Comparison of ENCODE assay signal across 8 mouse cellular contexts in genomic region chr10:127738151-127738882, GRCm38 (mm10). TPM values are rescaled to one million over a fixed set of nuclear protein-coding genes. Genes with fewer than 3 reads are reported as not detected.
A peak's percentile ranks its signal among the peaks of the same experiment; 100 is the strongest.
DNase-seq lines count a peak whose midpoint lies in the region; ATAC-seq lines count a peak whose summit lies in the region.

No protein-coding gene starts in this region.

- no peak for ATAC-seq in heart, embryonic 15.5 days (replicated peaks; ENCODE audit: insufficient number of reproducible peaks, insufficient read depth, low FRiP score, low read depth)

- WGBS in heart, embryonic 15.5 days, result 36% methylated on average over 13 of the region's 13 CpGs

- H3K36me3 ChIP-seq in heart, embryonic 15.5 days, result peaks cover 19% of the 10 kb centered on the region

- DNase-seq in urinary bladder, postnatal 14 days (ENCODE audit: low spot score), result peak; percentile 46
- no peak for DNase-seq in urinary bladder, postnatal 36 days (ENCODE audit: low spot score in 2 of 2)
- DNase-seq in cerebellum, postnatal 10 days, result peak; percentile 65 to 69
- DNase-seq in kidney, postnatal 14 days, result peak; percentile 48
- peak; percentile 63 for DNase-seq in mesoderm, embryonic 11.5 days (ENCODE audit: low read depth, low spot score)
- no peak for DNase-seq in right cerebral cortex, adult 2 months (ENCODE audit: low spot score in 2 of 2)
- no peak for DNase-seq in gastrocnemius, postnatal 4 days (ENCODE audit: low spot score in 2 of 2)

- H3K4me2 ChIP-seq in heart, embryonic 15.5 days, result peak overlapping the region; percentile 66

- no peaks in the 10 kb centered on the region for H3K9me3 ChIP-seq in heart, embryonic 15.5 days (replicated peaks)

- no peak overlapping the region for H3K9ac ChIP-seq in heart, embryonic 15.5 days

- peak overlapping the region; percentile 93 for H3K4me3 ChIP-seq in heart, embryonic 15.5 days

- H3K27ac ChIP-seq in heart, embryonic 15.5 days, result 0 out of 2 replicates have a peak overlapping the region, but pooled peaks have one; percentile 32

- H3K27me3 ChIP-seq in heart, embryonic 15.5 days, result no peaks in the 10 kb centered on the region

- H3K4me1 ChIP-seq in heart, embryonic 15.5 days (replicated peaks), result peaks cover 20% of the 10 kb centered on the region

RNA-seq across cellular contexts. Expression of gene Zbtb39, which starts 1.0 kb away (rescaled TPM):
- polyA plus RNA-seq in heart, embryonic 15.5 days (2015; fragmentation: Nextera tagmentation; extraction: Ambion mirVana), result 1.6 TPM in 2 replicates
- 1 to 10 TPM; 6.9 to 8.2 TPM for total RNA-seq in gastrocnemius, postnatal 4 days (2021)

RNA-seq across cellular contexts. Expression of gene Gpr182, which starts 13.2 kb away (rescaled TPM):
- polyA plus RNA-seq in heart, embryonic 15.5 days (2015; fragmentation: Nextera tagmentation; extraction: Ambion mirVana), result 14.1 and 16.3 TPM in 2 replicates
- under 1 TPM; 0.34 to 0.56 TPM for total RNA-seq in gastrocnemius, postnatal 4 days (2021)

RNA-seq across cellular contexts. Expression of gene Tac2, which starts 14.0 kb away (rescaled TPM):
- polyA plus RNA-seq in heart, embryonic 15.5 days (2015; fragmentation: Nextera tagmentation; extraction: Ambion mirVana), result 0.43 and 0.64 TPM in 2 replicates
- under 1 TPM in 1 of 2 experiments, not detected in 1; 0.44 TPM for total RNA-seq in gastrocnemius, postnatal 4 days (2021)

RNA-seq across cellular contexts. Expression of gene Rdh1, which starts 21.2 kb away (rescaled TPM):
- polyA plus RNA-seq in heart, embryonic 15.5 days (2015; fragmentation: Nextera tagmentation; extraction: Ambion mirVana), result 0.03 and 0.05 TPM in 2 replicates
- under 1 TPM; 0.08 to 0.15 TPM for total RNA-seq in gastrocnemius, postnatal 4 days (2021)

RNA-seq across cellular contexts. Expression of gene Rdh16f1, which starts 21.3 kb away (rescaled TPM):
- polyA plus RNA-seq in heart, embryonic 15.5 days (2015; fragmentation: Nextera tagmentation; extraction: Ambion mirVana), result 0.10 TPM in 1 of 2 replicates, not detected in the other
- under 1 TPM in 1 of 2 experiments, not detected in 1; 0.29 TPM for total RNA-seq in gastrocnemius, postnatal 4 days (2021)

Comparison
In these comparisons a context has a peak if more than half of its experiments do, and no peak if none do; other contexts are left out.
1. DNase-seq: peak in urinary bladder, postnatal 14 days (single experiment), cerebellum, postnatal 10 days (2 of 2), kidney, postnatal 14 days (single experiment) and mesoderm, embryonic 11.5 days (single experiment); none in urinary bladder, postnatal 36 days (0 of 2), right cerebral cortex, adult 2 months (0 of 2) and gastrocnemius, postnatal 4 days (0 of 2).